Mouse (Mus musculus) testis, adult 2 months (tissue): ENCODE measurements around the gene Zfp445. TPM values are rescaled to one million over a fixed set of nuclear protein-coding genes. Genes with fewer than 3 reads are reported as not detected.

Experiments
- H3K27ac ChIP-seq: fragments of 200-500 bp; 2 replicates; pipeline ENCODE4 v1.5.1; 2012; ENCODE audit warnings: low read depth, low read length; ENCODE audit not compliant: control insufficient read depth, insufficient read depth
- H3K27me3 ChIP-seq: fragments of 200-500 bp; 2 replicates; pipeline ENCODE4 v1.6.1; 2012; ENCODE audit warnings: mild to moderate bottlenecking, low read length, moderate library complexity; ENCODE audit not compliant: control insufficient read depth, insufficient read depth
- H3K36me3 ChIP-seq: fragments of 200-500 bp; 2 replicates; pipeline ENCODE4 v1.6.1; 2012; ENCODE audit warnings: mild to moderate bottlenecking, low read length; ENCODE audit not compliant: control insufficient read depth, insufficient read depth
- H3K4me1 ChIP-seq: fragments of 200-500 bp; 2 replicates; pipeline ENCODE4 v1.6.1; 2012; ENCODE audit warnings: low read length; ENCODE audit not compliant: control insufficient read depth, insufficient read depth
- H3K4me3 ChIP-seq: fragments of 200-500 bp; 2 replicates; pipeline ENCODE4 v1.5.1; 2012; ENCODE audit warnings: low read depth, mild to moderate bottlenecking, low read length, moderate library complexity, mixed read lengths; ENCODE audit not compliant: control insufficient read depth
- CTCF ChIP-seq: fragments of 200-500 bp; IDR thresholded peaks from 2 replicates; pipeline ENCODE4 v1.5.1; 2012; ENCODE audit warnings: low read depth, mild to moderate bottlenecking, inconsistent platforms, low read length, moderate library complexity; ENCODE audit not compliant: control insufficient read depth, insufficient read depth, insufficient replicate concordance
- POLR2A ChIP-seq: fragments of 200-500 bp; IDR thresholded peaks from 2 replicates; pipeline ENCODE4 v1.6.1; 2012; ENCODE audit warnings: low read depth, mild to moderate bottlenecking, inconsistent platforms, low read length, moderate library complexity; ENCODE audit not compliant: control insufficient read depth
- polyA plus RNA-seq: library from polyadenylated mRNA; depleted of rRNA; stranded (reverse); fragments of >200 nt; gene quantifications from 2 replicates; pipeline ENCODE4 v1.2.3, GENCODE M21; 2012; rRNA removed

The Zfp445 gene
- polyA plus RNA-seq, 1 experiment, result 39.0 TPM

DNA sequence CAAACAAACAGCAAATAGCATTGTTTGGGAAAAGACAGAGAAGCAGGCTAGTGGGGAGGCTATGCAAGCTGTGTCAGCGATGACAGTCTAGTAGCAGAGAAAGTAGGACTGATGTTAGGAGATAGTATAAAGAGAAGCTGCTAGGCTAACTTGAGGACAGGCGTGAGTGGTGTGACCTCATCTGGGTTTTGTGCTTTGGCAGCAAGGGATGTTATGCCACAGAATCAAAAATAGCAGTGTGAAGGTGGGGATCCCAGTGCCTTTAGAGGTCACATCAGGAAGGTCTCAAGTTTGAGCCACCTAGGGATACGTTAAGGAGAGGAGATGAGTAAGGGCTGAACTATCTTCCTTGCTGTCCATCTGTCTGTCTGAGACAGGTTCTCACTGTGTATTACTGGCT, 55.6 kb downstream of the Zfp445 start:
- no peaks in the 10 kb centered on the region for H3K27me3 ChIP-seq
- peaks cover 1% of the 10 kb centered on the region; the same call in 1 of the 2 replicates for H3K36me3 ChIP-seq
- TF ChIP-seq POLR2A (no peak), CTCF (no peak)
- H3K4me1 ChIP-seq, result no peaks in the 10 kb centered on the region
- H3K27ac ChIP-seq, result no peak overlapping the region
- no peak overlapping the region for H3K4me3 ChIP-seq

DNA sequence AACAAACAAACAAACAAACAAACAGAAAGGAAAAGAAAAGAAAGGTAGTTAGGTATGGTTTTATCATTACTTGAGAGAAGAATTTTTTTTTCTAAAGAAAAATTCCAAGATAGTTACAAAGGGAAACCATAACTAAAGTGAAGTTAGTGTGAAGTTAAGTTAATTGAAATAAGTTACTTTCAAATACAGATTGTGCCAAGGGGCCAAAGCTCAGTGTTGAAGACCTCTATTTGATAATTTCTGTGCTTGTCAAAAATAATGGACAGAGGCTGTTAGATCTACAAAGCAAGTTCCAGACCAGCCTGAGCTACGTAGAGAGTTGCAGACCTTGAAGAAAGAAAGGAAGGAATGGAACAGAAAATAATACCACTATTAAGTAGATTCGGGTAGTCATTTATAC, 58.6 kb downstream of the Zfp445 start:
- TF ChIP-seq CTCF (no peak), POLR2A (no peak)
- no peak overlapping the region for H3K27ac ChIP-seq
- no peak overlapping the region for H3K4me3 ChIP-seq
- peaks cover 1% of the 10 kb centered on the region; the same call in 1 of the 2 replicates for H3K36me3 ChIP-seq
- H3K4me1 ChIP-seq, result peaks cover 2% of the 10 kb centered on the region; the same call in 1 of the 2 replicates
- no peaks in the 10 kb centered on the region for H3K27me3 ChIP-seq

DNA sequence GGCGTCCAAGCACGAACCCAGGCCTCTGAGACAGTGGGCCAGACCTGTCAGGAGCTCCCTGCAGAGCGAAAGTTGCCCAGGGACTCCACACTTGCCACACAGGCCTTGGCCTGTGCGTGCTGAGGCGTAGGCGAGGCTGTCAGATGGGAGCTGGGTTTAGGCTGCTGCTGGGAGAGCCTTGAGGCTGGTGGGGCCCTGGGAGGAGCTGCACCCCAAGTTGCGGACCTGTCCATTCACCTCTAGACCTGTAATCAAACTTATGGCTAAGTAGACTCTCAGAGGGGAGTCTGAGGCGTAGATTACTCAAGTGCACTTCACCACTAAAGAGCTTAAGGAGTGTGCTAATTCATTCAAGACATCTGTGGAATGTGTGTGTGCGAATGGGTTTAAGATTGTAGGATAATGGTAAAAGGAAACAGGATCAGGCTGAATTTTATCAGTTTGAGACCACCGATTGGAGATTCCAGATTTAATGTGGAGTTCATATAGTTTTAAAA, 59.9 kb downstream of the Zfp445 start:
- no peak for TF ChIP-seq POLR2A
- no peak for TF ChIP-seq CTCF
- Histone ChIP-seq H3K27ac (peak overlapping the region; percentile 91), H3K27me3 (no peaks in the 10 kb centered on the region)

GRCm38 (mm10) chr9:122805053-122805844, 60.6 kb downstream of the Zfp445 start, which contains the start of gene Tcaim:
TSS of gene Tcaim (plus strand) at chr9:122805539.
- H3K4me3 ChIP-seq, result peak within 1 kb of the TSS; percentile 88
- H3K27me3 ChIP-seq, result no peaks in the 10 kb centered on the region
- TF ChIP-seq POLR2A (peak; percentile 77), CTCF (no peak)
- H3K4me1 ChIP-seq, result peaks cover 2% of the 10 kb centered on the region; the same call in 1 of the 2 replicates
- peaks cover 1% of the 10 kb centered on the region; the same call in 1 of the 2 replicates for H3K36me3 ChIP-seq
- peak within 1 kb of the TSS; percentile 93 for H3K27ac ChIP-seq

More for the DNA sequence above, 59.9 kb downstream of the Zfp445 start:
- peak overlapping the region; percentile 88 for H3K4me3 ChIP-seq
- H3K36me3 ChIP-seq, result peaks cover 1% of the 10 kb centered on the region; the same call in 1 of the 2 replicates
- H3K4me1 ChIP-seq, result peaks cover 2% of the 10 kb centered on the region; the same call in 1 of the 2 replicates

Other genes with a start within 250 kb of the Zfp445 start
- 3.1 and 4.7 TPM in 2 replicates for gene Topaz1, start 118.7 kb downstream of the Zfp445 start, polyA plus RNA-seq
- 5.2 and 5.5 TPM in 2 replicates for gene Tcaim, start 60.5 kb downstream of the Zfp445 start, polyA plus RNA-seq
- gene Gm35549, start 22.0 kb downstream of the Zfp445 start, polyA plus RNA-seq, result 27.7 and 28.0 TPM in 2 replicates
- 10.2 and 11.3 TPM in 2 replicates for gene Zkscan7, start 19.7 kb upstream of the Zfp445 start, polyA plus RNA-seq
- gene Zfp105, start 57.1 kb upstream of the Zfp445 start, polyA plus RNA-seq, result 17.3 and 19.9 TPM in 2 replicates
- 1.4 and 1.9 TPM in 2 replicates for gene 1110059G10Rik, start 85.0 kb upstream of the Zfp445 start, polyA plus RNA-seq
- gene Kif15, start 85.0 kb upstream of the Zfp445 start, polyA plus RNA-seq, result 12.9 and 13.7 TPM in 2 replicates
- gene Tmem42, start 155.3 kb upstream of the Zfp445 start, polyA plus RNA-seq, result 7.3 and 8.0 TPM in 2 replicates
- gene Tgm4, start 168.7 kb upstream of the Zfp445 start, polyA plus RNA-seq, result 0.16 and 0.28 TPM in 2 replicates
- gene Zdhhc3, start 247.2 kb upstream of the Zfp445 start, polyA plus RNA-seq, result 20.6 and 24.7 TPM in 2 replicates
- 15.3 and 20.3 TPM in 2 replicates for gene Exosc7, start 247.2 kb upstream of the Zfp445 start, polyA plus RNA-seq